Mouse (Mus musculus) T-helper 2 cell (primary cell): Measurements from ENCODE around the gene Sult2a2.
"Not testable (repeated sequence)": the region's sequence is repeated elsewhere in the genome, so short reads cannot be mapped to it uniquely, and the experiment has no call there.

ENCODE experiments used
- in situ Hi-C: fragments of 300-600 bp; cut with MboI, MseI; formaldehyde crosslinking; loops from one replicate; pipeline ENCODE4 v1.15.1; 2025; ENCODE audit warnings: high pct_unique_total_duplicates

Sult2a2 gene

DNA sequence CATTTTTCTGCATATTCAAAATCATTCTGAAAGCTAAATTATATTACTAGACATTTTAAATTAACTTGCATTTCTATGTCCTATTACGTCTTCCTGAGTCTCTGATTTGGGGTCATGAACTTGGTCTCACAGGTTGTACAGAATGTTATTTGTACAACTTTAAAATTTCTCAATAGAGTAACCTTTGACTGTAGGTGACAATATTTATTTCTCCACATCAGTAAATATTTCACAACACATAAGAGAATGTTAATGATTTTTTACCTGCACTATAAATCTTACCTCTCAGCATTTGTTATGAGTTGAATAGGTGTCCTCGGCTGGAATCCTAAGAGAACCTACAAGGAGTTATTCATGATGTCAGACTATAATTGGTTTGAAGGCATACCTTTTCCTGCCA lies at the start of gene Sult2a2:
Gene Sult2a2, plus strand, starts transcription at position 301 of the 400 bp plus-strand sequence.
- in situ Hi-C loops, result not testable (repeated sequence)

DNA sequence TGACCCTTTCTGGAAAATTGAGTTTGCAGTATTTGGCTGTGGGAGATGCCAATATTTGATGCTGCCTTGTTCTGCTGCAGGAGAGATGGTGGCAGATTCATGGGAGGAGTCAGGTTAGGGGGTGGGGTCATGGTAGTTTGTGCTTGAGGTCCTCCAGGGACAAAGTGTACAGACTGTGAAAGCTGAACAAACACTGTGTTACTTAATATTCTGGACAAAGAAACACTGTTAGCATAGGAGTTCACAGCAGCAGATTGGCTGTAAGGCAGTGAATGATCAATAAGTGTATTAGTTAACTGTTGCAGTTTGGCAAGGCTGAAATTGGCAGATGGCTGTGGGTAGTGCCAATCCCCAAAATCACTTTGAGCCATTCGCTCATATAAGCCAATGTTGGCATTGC lies 80.6 kb downstream of the Sult2a2 start:
- in situ Hi-C loops, result no loop called here
